Mouse (Mus musculus) thymus, postnatal 10 days (tissue): Measurements from ENCODE around the gene Kcnk7.
"Not testable (repeated sequence)": the region's sequence is repeated elsewhere in the genome, so short reads cannot be mapped to it uniquely, and the experiment has no call there.

Source experiments
- DNase-seq, 2 experiments: peaks; one replicate each; pipeline ENCODE4 v3.0.0; 2021; ENCODE audit warnings: low spot score in 2 of 2

Gene Kcnk7

DNA sequence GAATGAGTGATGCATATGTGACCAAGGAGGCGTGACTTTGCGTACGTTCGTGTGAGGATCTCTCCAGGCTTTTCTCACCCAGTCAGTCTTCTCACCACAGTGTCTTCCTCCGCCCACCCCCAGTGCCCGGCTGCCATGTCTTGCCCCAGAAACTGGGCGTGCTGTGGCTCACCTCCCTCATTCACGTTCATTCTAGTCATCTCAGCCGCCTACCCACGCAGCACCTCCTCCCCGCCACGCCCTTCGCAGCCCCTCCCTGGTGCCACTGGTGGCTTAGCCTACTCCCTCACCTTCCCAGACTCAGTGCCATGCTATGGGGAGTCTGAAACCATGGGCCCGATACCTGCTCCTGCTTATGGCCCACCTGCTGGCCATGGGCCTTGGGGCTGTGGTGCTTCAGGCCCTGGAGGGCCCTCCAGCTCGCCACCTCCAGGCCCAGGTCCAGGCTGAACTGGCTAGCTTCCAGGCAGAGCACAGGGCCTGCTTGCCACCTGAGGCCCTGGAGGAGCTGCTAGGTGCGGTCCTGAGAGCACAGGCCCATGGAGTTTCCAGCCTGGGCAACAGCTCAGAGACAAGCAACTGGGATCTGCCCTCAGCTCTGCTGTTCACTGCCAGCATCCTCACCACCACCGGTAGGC is at the start of gene Kcnk7:
Kcnk7 (plus strand) TSS at position 205 of the 638 bp plus-strand sequence.
- peak in 1 of 2 experiments; percentile 27 for DNase-seq

- DNase-seq, result no peak
Observed at GRCm38 (mm10) chr19:5654720-5655298, 49.4 kb upstream of the Kcnk7 start.

GRCm38 (mm10) chr19:5660942-5661751 is 43.0 kb upstream of the Kcnk7 start:
- DNase-seq, result peak; percentile 54 to 62

DNA sequence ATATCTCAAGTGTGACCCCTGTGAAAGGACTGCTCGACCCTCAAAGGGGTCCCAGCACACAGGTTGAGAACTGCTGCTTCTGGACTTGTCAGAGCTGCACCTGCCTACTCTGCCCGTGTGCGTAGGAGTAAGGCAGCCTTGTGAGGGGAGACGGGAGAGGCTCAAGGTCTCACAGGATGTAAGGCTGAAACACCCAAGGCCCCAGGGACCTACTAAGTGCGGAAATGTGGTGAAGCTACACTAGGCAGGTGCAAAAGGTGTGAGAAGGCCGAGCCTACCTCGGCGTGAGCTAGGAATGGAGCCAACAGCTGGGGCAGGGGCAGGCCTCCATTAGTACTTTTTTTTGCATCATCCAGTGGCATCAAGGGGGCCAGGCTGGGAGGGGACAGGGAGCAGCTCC is 41.9 kb upstream of the Kcnk7 start:
- peak; percentile 44 to 53 for DNase-seq

- DNase-seq, result peak; percentile 93 to 96
Observed at GRCm38 (mm10) chr19:5662981-5663913, 40.9 kb upstream of the Kcnk7 start, which contains the start of gene Sipa1. Gene Sipa1, minus strand, starts transcription at chr19:5663707.

DNA sequence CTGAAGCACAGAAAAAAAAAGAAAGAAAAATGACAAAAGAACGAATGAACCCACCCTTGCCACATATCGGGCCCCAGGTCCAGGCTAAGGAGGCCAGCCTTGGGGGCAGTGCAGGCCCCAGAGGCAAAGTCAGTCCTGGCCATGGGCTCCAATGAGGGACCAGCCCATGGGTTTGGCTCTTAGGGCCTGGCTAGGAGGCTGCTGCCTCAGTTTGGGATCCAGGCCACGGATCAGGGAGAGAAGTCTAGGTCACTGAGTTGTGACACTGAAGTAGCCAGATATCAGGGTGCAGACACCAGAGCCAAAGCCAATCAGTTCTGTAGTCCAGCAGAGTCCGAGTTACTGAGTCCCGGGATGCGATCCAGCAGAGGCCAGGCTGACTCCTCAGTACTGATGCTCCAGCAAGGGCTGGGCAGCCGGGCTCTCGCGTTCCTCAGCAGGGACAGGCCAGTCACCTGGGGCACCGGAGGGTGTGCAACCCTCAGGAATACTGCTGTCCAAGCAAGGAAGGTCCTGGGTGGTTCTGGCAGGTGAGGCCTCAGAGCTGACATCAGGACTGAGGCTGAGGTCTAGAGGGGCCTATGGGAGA is 39.4 kb upstream of the Kcnk7 start:
- no peak for DNase-seq

DNA sequence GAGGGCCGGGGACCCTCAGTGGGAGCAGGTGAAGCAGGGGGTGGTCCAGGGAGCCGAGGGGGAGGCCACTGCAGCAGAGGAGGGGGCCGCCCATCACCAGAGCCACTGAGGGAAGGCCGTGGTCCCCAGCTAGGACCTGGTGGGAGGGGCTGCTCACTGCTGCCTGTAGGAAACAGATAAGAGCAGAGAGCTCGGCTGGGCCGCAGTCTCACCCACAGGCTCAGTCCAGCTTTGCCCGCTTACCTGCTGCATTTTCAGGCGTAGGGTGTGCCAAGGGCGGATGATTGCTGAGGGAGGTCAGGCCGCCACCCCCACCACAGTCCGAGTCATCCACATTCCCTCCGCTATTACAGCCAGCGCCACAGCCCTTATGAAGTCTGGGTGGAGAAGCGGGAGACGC is 38.7 kb upstream of the Kcnk7 start:
- DNase-seq, result no peak

GRCm38 (mm10) chr19:5666386-5666785 is 37.8 kb upstream of the Kcnk7 start:
- no peak for DNase-seq

DNA sequence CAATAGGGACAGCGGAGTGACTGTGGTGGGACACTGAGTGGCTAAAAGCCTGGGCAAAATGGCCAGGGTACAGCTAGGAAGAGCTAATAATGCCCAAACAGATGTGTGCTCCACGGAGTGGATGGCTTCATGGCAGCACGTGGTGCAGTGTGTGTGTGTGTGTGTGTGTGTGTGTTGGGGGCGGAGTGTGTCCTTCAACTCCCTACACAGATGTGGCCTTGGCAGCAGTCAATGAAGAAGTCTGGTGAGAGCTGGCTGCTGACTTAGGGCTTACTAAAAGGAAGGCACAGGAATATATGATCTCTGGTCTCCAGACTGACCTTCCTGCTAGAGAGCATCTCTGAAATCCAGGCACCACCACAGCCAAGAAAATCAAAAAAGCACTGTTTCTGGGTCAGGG is 35.8 kb upstream of the Kcnk7 start:
- DNase-seq, result no peak

GRCm38 (mm10) chr19:5680432-5680831 is 23.7 kb upstream of the Kcnk7 start:
- DNase-seq, result no peak

DNA sequence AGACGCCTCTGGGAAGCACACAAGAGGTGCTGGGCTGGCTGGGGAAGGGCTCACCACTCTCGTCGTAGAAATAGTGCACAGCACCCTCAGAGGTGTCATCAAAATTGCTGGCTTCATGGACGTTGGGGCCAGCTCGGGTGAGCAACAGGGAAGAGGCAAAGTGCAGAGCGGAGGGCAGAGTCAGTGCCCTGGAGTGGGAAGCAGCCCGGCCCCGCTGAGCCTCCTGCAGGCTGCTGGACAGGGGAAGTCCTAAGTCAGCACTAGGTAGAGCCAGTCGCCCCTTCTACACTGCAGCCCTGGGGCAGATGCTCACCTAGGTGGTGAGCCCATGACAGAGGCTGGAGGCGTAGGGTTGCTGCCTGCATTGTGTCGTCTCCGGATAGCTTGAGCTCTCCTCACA is 19.9 kb upstream of the Kcnk7 start:
- no peak for DNase-seq

- DNase-seq, result no peak
Observed at GRCm38 (mm10) chr19:5684985-5685384, 19.2 kb upstream of the Kcnk7 start.

DNA sequence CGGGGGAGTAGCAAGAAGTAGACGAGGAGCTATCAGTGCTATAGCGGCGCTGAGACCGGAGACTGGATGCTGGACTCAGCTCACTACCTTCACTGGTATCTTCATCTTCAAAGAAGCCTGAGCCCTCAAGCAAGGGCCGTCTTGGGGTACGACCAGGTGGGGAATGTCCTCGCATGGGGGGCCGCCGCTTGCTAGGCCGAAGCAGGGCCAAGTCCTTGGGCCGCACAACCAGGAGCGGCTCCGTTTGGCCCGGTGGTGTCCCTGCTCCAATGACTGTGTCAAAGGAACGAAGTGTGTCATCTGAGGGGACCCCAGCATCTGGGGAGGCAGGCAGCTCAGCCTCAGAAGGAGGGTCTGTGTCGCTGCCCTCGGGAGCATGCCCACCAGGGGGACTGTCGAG is 18.7 kb upstream of the Kcnk7 start:
- no peak for DNase-seq

DNA sequence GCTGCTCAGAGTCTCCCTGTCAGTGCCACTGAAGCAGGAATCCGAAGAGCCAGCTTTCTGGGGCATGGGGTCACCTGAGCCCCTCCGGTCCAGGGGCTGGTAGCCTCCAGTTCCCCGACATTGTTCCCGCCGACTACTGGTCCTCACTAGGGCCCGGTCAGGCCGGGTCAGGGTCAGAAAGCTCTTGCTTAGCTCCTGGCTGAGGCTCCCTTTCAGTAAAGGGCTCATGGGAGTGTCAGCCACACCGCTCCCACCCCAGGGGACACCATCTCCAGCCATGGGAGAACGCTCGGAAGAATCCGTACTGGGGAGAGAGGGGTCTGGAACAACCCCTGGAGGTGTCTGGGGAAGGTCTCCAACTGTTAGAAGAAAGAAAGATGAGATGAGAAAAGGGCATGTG is 18.3 kb upstream of the Kcnk7 start:
- DNase-seq, result no peak

DNA sequence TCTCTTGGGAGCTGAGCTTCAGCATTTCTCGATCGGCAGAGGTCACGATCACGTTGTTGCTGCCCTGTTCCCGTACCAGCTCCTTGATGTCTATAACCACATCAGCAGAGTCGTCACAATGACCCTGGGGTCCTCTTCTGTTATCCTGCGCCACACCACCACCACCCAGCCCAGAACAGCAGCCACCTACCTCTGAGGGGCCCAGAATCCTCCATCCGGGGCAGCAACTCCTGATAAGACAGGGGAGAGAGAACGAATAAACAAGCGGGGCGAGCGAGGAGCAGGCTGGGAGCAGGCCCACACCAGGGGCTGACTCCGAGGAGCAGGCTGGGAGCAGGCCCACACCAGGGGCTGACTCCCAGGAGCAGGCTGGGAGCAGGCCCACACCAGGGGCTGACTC is 17.7 kb upstream of the Kcnk7 start:
- DNase-seq, result no peak

DNA sequence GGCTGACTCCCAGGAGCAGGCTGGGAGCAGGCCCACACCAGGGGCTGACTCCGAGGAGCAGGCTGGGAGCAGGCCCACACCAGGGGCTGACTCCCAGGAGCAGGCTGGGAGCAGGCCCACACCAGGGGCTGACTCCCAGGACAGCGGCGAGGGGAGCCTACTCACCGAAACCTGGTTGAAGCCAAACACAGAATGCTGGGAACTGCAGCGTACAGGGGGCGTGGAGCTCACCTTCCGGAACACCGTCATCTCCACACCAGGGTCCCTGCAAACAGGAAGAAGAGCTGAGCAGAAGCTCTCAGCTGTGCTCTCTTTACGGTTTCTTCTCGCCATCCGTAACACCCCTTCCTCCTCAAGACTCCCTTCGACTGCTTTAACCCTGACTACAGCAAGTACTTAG is 17.2 kb upstream of the Kcnk7 start:
- DNase-seq, result not testable (repeated sequence)

GRCm38 (mm10) chr19:5687738-5688137 is 16.4 kb upstream of the Kcnk7 start:
- no peak for DNase-seq

DNA sequence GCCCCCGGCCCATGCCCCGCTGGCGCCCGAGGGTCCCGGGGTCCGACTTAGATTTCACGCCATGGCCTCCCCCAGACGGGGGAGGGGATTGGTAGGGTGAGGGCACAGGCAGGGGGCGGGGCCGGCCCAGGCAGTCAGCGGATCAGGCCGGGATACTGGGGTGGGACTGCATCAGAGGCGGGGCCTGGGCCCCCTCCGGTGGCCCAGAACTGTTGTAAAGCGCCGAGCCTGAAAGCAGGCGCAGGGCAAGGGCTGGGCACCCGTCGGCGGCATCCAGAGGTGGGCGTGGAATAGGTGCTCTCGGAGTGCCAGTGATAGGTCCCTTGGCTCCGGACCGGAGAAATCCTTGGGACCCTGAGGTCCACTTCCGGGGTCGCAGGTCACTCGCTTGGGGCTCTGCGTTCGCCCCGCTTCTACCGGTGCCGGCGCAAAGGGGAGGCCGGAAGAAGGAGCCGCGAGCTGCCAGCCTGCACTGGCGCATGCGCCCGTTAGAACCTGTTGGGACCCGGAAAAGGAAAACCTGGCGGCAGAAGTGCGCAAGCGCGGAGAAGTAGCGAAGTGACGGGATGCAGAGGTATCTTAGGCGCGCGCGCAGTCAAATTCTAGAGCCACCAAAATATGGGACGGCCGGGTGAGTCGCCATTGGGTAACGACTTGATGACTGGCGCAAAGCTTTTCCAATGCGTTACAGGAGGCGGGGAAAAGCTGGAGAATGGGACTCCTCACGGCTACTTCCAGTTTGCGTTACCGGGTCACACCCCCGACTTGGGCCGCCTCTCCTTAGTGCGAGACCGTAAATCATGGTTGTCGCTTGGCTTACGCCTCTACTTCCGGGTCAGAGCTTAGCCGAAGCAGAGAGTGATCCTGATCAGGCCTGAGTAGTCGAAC is 15.7 kb upstream of the Kcnk7 start, which contains the start of the genes Map3k11 and Pcnx3:
Map3k11 (plus strand) TSS at position 543 of the 888 bp plus-strand sequence.
Pcnx3 (minus strand) TSS at position 709 of the 888 bp plus-strand sequence.
- DNase-seq, result peak; percentile 96

GRCm38 (mm10) chr19:5689088-5689428 is 15.1 kb upstream of the Kcnk7 start:
- no peak for DNase-seq
